Mouse (Mus musculus): ENCODE measurements around the gene Il12b.
"Not testable (repeated sequence)": the region's sequence is repeated elsewhere in the genome, so short reads cannot be mapped to it uniquely, and the experiment has no call there.

The Il12b gene

GRCm38 (mm10) chr11:44413371-44413770 is 13.5 kb downstream of the Il12b start:
- DNase-seq, result no peak

GRCm38 (mm10) chr11:44414605-44415004 is 14.7 kb downstream of the Il12b start:
- no peak for DNase-seq

- no peak for DNase-seq
Measured at GRCm38 (mm10) chr11:44417403-44417802, 17.5 kb downstream of the Il12b start.

- DNase-seq, result no peak
Measured at GRCm38 (mm10) chr11:44422337-44423111, 22.7 kb downstream of the Il12b start.

GRCm38 (mm10) chr11:44423261-44423660 is 23.4 kb downstream of the Il12b start:
- no peak for DNase-seq

- no peak for DNase-seq
Measured at GRCm38 (mm10) chr11:44423955-44424354, 24.1 kb downstream of the Il12b start.

- DNase-seq, result no peak
Measured at GRCm38 (mm10) chr11:44425006-44425405, 25.1 kb downstream of the Il12b start.

GRCm38 (mm10) chr11:44425626-44426025 is 25.8 kb downstream of the Il12b start:
- no peak for DNase-seq

- DNase-seq, result no peak
Measured at GRCm38 (mm10) chr11:44427951-44428350, 28.1 kb downstream of the Il12b start.

- DNase-seq, result no peak
Measured at GRCm38 (mm10) chr11:44430036-44430435, 30.2 kb downstream of the Il12b start.

- DNase-seq, result no peak
Measured at GRCm38 (mm10) chr11:44437786-44438185, 37.9 kb downstream of the Il12b start.

- DNase-seq, result no peak
Measured at GRCm38 (mm10) chr11:44451046-44451445, 51.2 kb downstream of the Il12b start.

- DNase-seq, result not testable (repeated sequence)
Measured at GRCm38 (mm10) chr11:44452016-44452415, 52.2 kb downstream of the Il12b start.

- peak; percentile 74 for DNase-seq
Measured at GRCm38 (mm10) chr11:44453423-44453822, 53.6 kb downstream of the Il12b start.

GRCm38 (mm10) chr11:44461493-44461892 is 61.6 kb downstream of the Il12b start:
- DNase-seq, result peak; percentile 8
